Mouse (Mus musculus): ENCODE data around the gene Itgb7. TPM values are rescaled to one million over a fixed set of nuclear protein-coding genes. Genes with fewer than 3 reads are reported as not detected.

Itgb7 gene
- total RNA-seq, 4 experiments from 2014 or later, result 0.23 to 2.9 (median 1.7) TPM

Other genes with a start within 250 kb of the Itgb7 start
- under 1 TPM; 0.17 to 0.95 (median 0.23) TPM for gene Krt8, start 227.5 kb downstream of the Itgb7 start, total RNA-seq (2022)
- gene Krt18, start 203.8 kb downstream of the Itgb7 start, total RNA-seq (2022), result 1 to 10 TPM in 2 of 4 experiments, under 1 TPM in 2; 0.26 to 2.5 (median 1.3) TPM
- gene Eif4b, start 158.2 kb downstream of the Itgb7 start, total RNA-seq (2022), result 100 to 1,000 TPM; 191 to 203 (median 200) TPM
- 10 to 100 TPM; 23.3 to 29.5 (median 24.3) TPM for gene Tns2, start 131.5 kb downstream of the Itgb7 start, total RNA-seq (2022)
- gene Spryd3, start 95.7 kb downstream of the Itgb7 start, total RNA-seq (2022), result 100 to 1,000 TPM; 147 to 167 (median 161) TPM
- gene Igfbp6, start 87.6 kb downstream of the Itgb7 start, total RNA-seq (2022), result 10 to 100 TPM; 42.4 to 49.5 (median 45.5) TPM
- gene Soat2, start 81.4 kb downstream of the Itgb7 start, total RNA-seq (2022), result under 1 TPM in 2 of 4 experiments, not detected in 2; 0.26 to 0.27 TPM
- 10 to 100 TPM; 72.4 to 79.4 (median 73.1) TPM for gene Zfp740, start 28.7 kb downstream of the Itgb7 start, total RNA-seq (2022)
- gene Csad, start 27.2 kb downstream of the Itgb7 start, total RNA-seq (2022), result 10 to 100 TPM; 24.6 to 38.7 (median 31.1) TPM
- 10 to 100 TPM; 13.5 to 16.8 (median 16.3) TPM for gene Rarg, start 25.6 kb upstream of the Itgb7 start, total RNA-seq (2022)
- not detected for gene Gm9918, start 38.6 kb upstream of the Itgb7 start, total RNA-seq (2022)
- 10 to 100 TPM; 38.3 to 48.5 (median 42.1) TPM for gene Mfsd5, start 47.5 kb upstream of the Itgb7 start, total RNA-seq (2022)
- 1 to 10 TPM in 3 of 4 experiments, under 1 TPM in 1; 0.91 to 1.5 (median 1.2) TPM for gene Espl1, start 64.3 kb upstream of the Itgb7 start, total RNA-seq (2022)
- gene Pfdn5, start 94.2 kb upstream of the Itgb7 start, total RNA-seq (2022), result 100 to 1,000 TPM; 457 to 497 (median 483) TPM
- gene Myg1, start 99.8 kb upstream of the Itgb7 start, total RNA-seq (2022), result 10 to 100 TPM; 59.3 to 63.4 (median 61.9) TPM
- 10 to 100 TPM; 20.1 to 25.3 (median 22.2) TPM for gene Aaas, start 118.8 kb upstream of the Itgb7 start, total RNA-seq (2022)
- gene Sp7, start 135.2 kb upstream of the Itgb7 start, total RNA-seq (2022), result 1 to 10 TPM in 2 of 4 experiments, under 1 TPM in 2; 0.82 to 1.6 (median 1.0) TPM
- gene Sp1, start 174.2 kb upstream of the Itgb7 start, total RNA-seq (2022), result 10 to 100 TPM; 30.3 to 44.7 (median 38.7) TPM
- 1 to 10 TPM in 1 of 4 experiments, under 1 TPM in 3; 0.73 to 2.0 (median 0.92) TPM for gene Amhr2, start 213.4 kb upstream of the Itgb7 start, total RNA-seq (2022)
- 10 to 100 TPM; 42.3 to 53.7 (median 44.3) TPM for gene Prr13, start 227.1 kb upstream of the Itgb7 start, total RNA-seq (2022)
- 100 to 1,000 TPM; 481 to 511 (median 488) TPM for gene Pcbp2, start 238.6 kb upstream of the Itgb7 start, total RNA-seq (2022)

All from left cerebral cortex, adult 8-10 months (tissue).